Mouse (Mus musculus) liver, postnatal 0 days (tissue): Measurements from ENCODE around the gene Ankrd16.

Experiments
- CTCF ChIP-seq: sonication (generic); IDR thresholded peaks from 2 replicates; pipeline ENCODE4 v1.5.1; 2016; ENCODE audit warnings: antibody characterized with exemption, low read depth
- EP300 ChIP-seq: IDR thresholded peaks from 2 replicates; pipeline ENCODE4 v1.6.1; 2016; ENCODE audit warnings: antibody characterized with exemption, low read depth, mild to moderate bottlenecking

GRCm38 (mm10) chr2:11784159-11784558 is 6.5 kb downstream of the Ankrd16 start:
- no peak for TF ChIP-seq CTCF
- TF ChIP-seq EP300 = no peak
